In genomic region chr11:94139232-94139620, GRCm38 (mm10) we compare ENCODE assay signal across 18 mouse cellular contexts.
DNase-seq lines count a peak whose midpoint lies in the region; ATAC-seq and TF ChIP-seq lines count a peak whose summit lies in the region.
"Had no signal": no experiment of that assay in that cellular context is flagged by ENCODE, and none has a peak within 500 bp of the region (broad histone marks: within the 10 kb centered on the region; RNA-seq: fewer than 3 reads in every experiment).

No protein-coding gene starts in this region.

- no peaks in the 10 kb centered on the region for H3K36me3 ChIP-seq in liver, postnatal 0 days (replicated peaks; ENCODE audit: insufficient read depth, low read length)
- H3K36me3 ChIP-seq in liver, embryonic 12.5 days = no peaks in the 10 kb centered on the region
- H3K36me3 ChIP-seq in forebrain, postnatal 0 days (ENCODE audit: insufficient read depth) = no peaks in the 10 kb centered on the region
- H3K36me3 ChIP-seq: G1E; hindbrain, embryonic 15.5 days; neural tube, embryonic 12.5 days had no signal

- H3K4me1 ChIP-seq in liver, postnatal 0 days (ENCODE audit: insufficient read depth) = peaks cover 23% of the 10 kb centered on the region
- peaks cover 27% of the 10 kb centered on the region for H3K4me1 ChIP-seq in liver, embryonic 12.5 days
- H3K4me1 ChIP-seq in forebrain, postnatal 0 days (ENCODE audit: insufficient read depth) = no peaks in the 10 kb centered on the region

- no peak overlapping the region for H3K4me2 ChIP-seq in liver, postnatal 0 days (ENCODE audit: low read depth, low read length)
- H3K4me2 ChIP-seq in liver, embryonic 12.5 days = no peak overlapping the region
- no peak overlapping the region for H3K4me2 ChIP-seq in forebrain, postnatal 0 days (ENCODE audit: low read depth)
- H3K4me2 ChIP-seq: hindbrain, embryonic 15.5 days; neural tube, embryonic 12.5 days had no signal

- no peaks in the 10 kb centered on the region for H3K9me3 ChIP-seq in liver, postnatal 0 days (ENCODE audit: low read length)
- no peaks in the 10 kb centered on the region for H3K9me3 ChIP-seq in liver, embryonic 12.5 days (replicated peaks)
- no peaks in the 10 kb centered on the region for H3K9me3 ChIP-seq in forebrain, postnatal 0 days (ENCODE audit: low read length)
- H3K9me3 ChIP-seq: G1E; hindbrain, embryonic 15.5 days; neural tube, embryonic 12.5 days had no signal

- H3K27ac ChIP-seq in liver, postnatal 0 days (ENCODE audit: low read depth) = peak overlapping the region; percentile 79; the same call in 1 of the 2 replicates
- no peak overlapping the region for H3K27ac ChIP-seq in liver, embryonic 12.5 days
- no peak overlapping the region for H3K27ac ChIP-seq in forebrain, postnatal 0 days (ENCODE audit: low read depth, low read length)
- H3K27ac ChIP-seq: hindbrain, embryonic 15.5 days; neural tube, embryonic 12.5 days had no signal

- DNase-seq in cerebellum, adult 8-10 months = peak; percentile 4
- DNase-seq in cerebellum, adult 18-20 months = no peak
- peak; percentile 9 for DNase-seq in kidney, adult 11 months
- no peak for DNase-seq in kidney, postnatal 25 days
- no peak for DNase-seq in liver, postnatal 0 days
- no peak for DNase-seq in forebrain, postnatal 0 days
- DNase-seq: B cell, adult 2 months; cerebellum, postnatal 25 days; heart, postnatal 14 days; lung, adult 2 months; lung, postnatal 36 days; thymus, adult 18-20 months had no signal

- TF ChIP-seq EP300 in liver, postnatal 0 days (IDR thresholded peaks at IDR 0.05; ENCODE audit: low read depth) = no peak

- ATAC-seq in liver, postnatal 0 days = no peak
- no peak for ATAC-seq in liver, embryonic 12.5 days
- ATAC-seq in forebrain, postnatal 0 days = no peak
- ATAC-seq: forebrain, embryonic 14.5 days; intestine, postnatal 0 days had no signal

- H3K9ac ChIP-seq in liver, postnatal 0 days (replicated peaks) = no peak overlapping the region
- H3K9ac ChIP-seq in liver, embryonic 12.5 days = no peak overlapping the region
- no peak overlapping the region for H3K9ac ChIP-seq in forebrain, postnatal 0 days
- H3K9ac ChIP-seq: hindbrain, embryonic 15.5 days; neural tube, embryonic 12.5 days had no signal

- no peak for TF ChIP-seq CTCF in liver, postnatal 0 days (IDR thresholded peaks at IDR 0.05; ENCODE audit: low read depth)
- no peak for TF ChIP-seq CTCF in forebrain, postnatal 0 days (IDR thresholded peaks at IDR 0.05; ENCODE audit: low read depth)

- no peaks in the 10 kb centered on the region for H3K27me3 ChIP-seq in liver, postnatal 0 days (ENCODE audit: insufficient read depth, low read length)
- H3K27me3 ChIP-seq in liver, embryonic 12.5 days (replicated peaks) = peaks cover 21% of the 10 kb centered on the region
- H3K27me3 ChIP-seq in forebrain, postnatal 0 days (ENCODE audit: insufficient read depth, low read length) = no peaks in the 10 kb centered on the region
- H3K27me3 ChIP-seq: hindbrain, embryonic 15.5 days; neural tube, embryonic 12.5 days had no signal

- 79% methylated on average over 5 of the region's 5 CpGs for WGBS in liver, postnatal 0 days (ENCODE audit: insufficient replicate concordance)
- 74% methylated on average over 5 of the region's 5 CpGs for WGBS in liver, embryonic 12.5 days (ENCODE audit: insufficient replicate concordance)
- 91% methylated on average over 5 of the region's 5 CpGs for WGBS in forebrain, postnatal 0 days

- H3K4me3 ChIP-seq in liver, postnatal 0 days (ENCODE audit: low read depth, low read length) = no peak overlapping the region
- no peak overlapping the region for H3K4me3 ChIP-seq in liver, embryonic 12.5 days
- no peak overlapping the region for H3K4me3 ChIP-seq in forebrain, postnatal 0 days (ENCODE audit: low read depth, low read length)
- H3K4me3 ChIP-seq: hindbrain, embryonic 15.5 days; neural tube, embryonic 12.5 days had no signal

Comparison
In these comparisons a context has a peak if more than half of its experiments do, and no peak if none do; other contexts are left out.
1. DNase-seq: peak in cerebellum, adult 8-10 months (single experiment) and kidney, adult 11 months (single experiment); none in cerebellum, adult 18-20 months (0 of 2), kidney, postnatal 25 days (0 of 2), liver, postnatal 0 days (single experiment) and forebrain, postnatal 0 days (single experiment).